Mouse (Mus musculus): ENCODE measurements around the gene Bcam. TPM values are rescaled to one million over a fixed set of nuclear protein-coding genes. Genes with fewer than 3 reads are reported as not detected.
A peak's percentile ranks its signal among the peaks of the same experiment; 100 is the strongest.

The Bcam gene
- total and polyA plus RNA-seq, 2 experiments from 2014 or later = 12.7 to 19.5 TPM

DNA sequence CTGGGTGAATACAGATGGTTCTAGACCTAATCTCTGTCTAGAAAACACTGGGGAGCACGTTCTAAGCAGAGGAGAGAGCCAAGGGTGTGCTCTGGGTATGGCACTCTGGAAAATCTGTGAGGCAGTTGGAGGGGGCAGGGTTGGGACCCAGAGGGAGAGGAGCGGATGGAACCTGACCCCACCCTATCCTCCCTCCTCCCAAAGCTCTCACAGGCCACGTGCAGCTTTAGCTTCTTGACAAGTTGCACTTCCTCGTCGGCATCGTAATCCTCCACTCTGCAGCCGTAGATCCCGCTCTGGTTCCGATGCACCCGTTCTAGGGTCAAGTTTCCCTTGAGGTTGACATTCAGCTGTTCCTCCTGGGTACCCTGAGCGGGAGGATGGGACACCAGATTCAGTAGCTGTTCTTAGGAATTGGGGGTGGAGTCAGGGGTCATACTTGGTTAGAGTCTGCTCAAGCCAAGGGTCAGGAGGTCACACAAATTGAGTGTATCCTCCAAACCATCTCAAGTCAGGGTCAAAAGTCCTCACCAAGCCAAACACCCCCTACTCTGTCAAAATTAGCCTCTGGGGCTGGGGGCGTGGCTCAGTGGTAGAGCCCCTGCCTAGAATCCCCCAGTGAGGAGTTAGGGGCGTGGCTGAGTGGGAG is 6.9 kb downstream of the Bcam start:
- ATAC-seq = no peak
- H3K4me1 ChIP-seq (ENCODE audit: insufficient read depth) = no peaks in the 10 kb centered on the region
- no peak overlapping the region for H3K27ac ChIP-seq (ENCODE audit: low read depth, low read length)
- TF ChIP-seq CTCF (IDR thresholded peaks at IDR 0.05; ENCODE audit: low read depth) = no peak
- H3K9me3 ChIP-seq (ENCODE audit: low read length) = no peaks in the 10 kb centered on the region
- H3K27me3 ChIP-seq (ENCODE audit: insufficient read depth, low read length) = 0 out of 2 replicates have a peak, but pooled peaks cover 2% of the 10 kb centered on the region
- no peak overlapping the region for H3K4me2 ChIP-seq (ENCODE audit: low read depth)
- WGBS = 87% methylated on average over 13 of the region's 13 CpGs
- H3K9ac ChIP-seq = no peak overlapping the region
- no peaks in the 10 kb centered on the region; the same call in 1 of the 2 replicates for H3K36me3 ChIP-seq (ENCODE audit: insufficient read depth)
- no peak overlapping the region for H3K4me3 ChIP-seq (ENCODE audit: low read depth, low read length)
- no peak for DNase-seq

DNA sequence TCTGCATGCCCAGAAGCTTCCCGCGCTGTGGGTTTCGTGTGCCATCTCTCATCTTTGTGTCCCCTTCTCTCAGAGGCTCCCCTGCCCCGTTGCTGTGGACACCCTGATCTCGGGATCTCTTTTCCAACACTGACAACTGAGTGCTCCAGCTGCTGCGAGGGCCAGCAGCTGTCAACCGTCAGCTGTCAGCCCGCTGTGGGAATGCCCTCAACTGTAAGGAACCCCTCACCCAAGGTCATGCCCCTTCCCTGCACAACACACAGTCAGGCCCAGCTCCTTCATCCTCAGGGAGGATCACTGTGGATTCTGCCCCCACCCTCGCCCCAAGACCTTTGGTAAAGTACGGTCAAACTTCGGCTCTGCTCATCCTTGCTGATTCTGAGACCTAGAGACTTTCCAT is 8.5 kb downstream of the Bcam start:
- ATAC-seq (no peak), DNase-seq (no peak)
- Histone ChIP-seq H3K4me1 (ENCODE audit: insufficient read depth) (no peaks in the 10 kb centered on the region), H3K36me3 (ENCODE audit: insufficient read depth) (no peaks in the 10 kb centered on the region; the same call in 1 of the 2 replicates), H3K4me2 (ENCODE audit: low read depth) (no peak overlapping the region), H3K9ac (no peak overlapping the region), H3K27me3 (ENCODE audit: insufficient read depth, low read length) (no peaks in the 10 kb centered on the region), H3K27ac (ENCODE audit: low read depth, low read length) (no peak overlapping the region), H3K4me3 (ENCODE audit: low read depth, low read length) (no peak overlapping the region), H3K9me3 (ENCODE audit: low read length) (no peaks in the 10 kb centered on the region)
- TF ChIP-seq CTCF (IDR thresholded peaks at IDR 0.05; ENCODE audit: low read depth) = no peak
- 94% methylated on average over 11 of the region's 11 CpGs for WGBS

DNA sequence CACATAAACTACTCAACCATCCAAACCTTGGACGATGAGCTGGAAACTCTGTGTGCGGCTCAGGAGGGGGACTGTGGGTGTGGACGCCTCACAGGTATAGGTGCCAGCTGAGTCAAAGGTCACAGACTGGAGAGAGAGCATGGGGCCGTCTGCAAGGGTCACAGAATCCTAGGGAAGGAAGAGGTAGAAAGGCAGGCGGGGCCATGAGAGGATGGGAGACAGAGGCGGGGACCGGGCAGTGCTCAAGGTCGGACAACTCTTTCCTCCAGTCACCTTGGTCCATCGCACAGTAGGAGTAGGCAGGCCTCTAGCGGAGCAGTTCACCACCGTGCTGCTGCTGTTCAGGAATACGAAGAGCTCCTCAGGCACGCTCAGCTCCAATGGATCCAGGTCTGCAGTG is 10.8 kb downstream of the Bcam start:
- H3K27ac ChIP-seq (ENCODE audit: low read depth, low read length) = no peak overlapping the region
- DNase-seq (no peak), ATAC-seq (no peak)
- no peak overlapping the region for H3K4me3 ChIP-seq (ENCODE audit: low read depth, low read length)
- H3K4me1 ChIP-seq (ENCODE audit: insufficient read depth) = no peaks in the 10 kb centered on the region
- no peaks in the 10 kb centered on the region for H3K9me3 ChIP-seq (ENCODE audit: low read length)
- no peak for TF ChIP-seq CTCF (IDR thresholded peaks at IDR 0.05; ENCODE audit: low read depth)
- 89% methylated on average over 13 of the region's 13 CpGs for WGBS
- H3K27me3 ChIP-seq (ENCODE audit: insufficient read depth, low read length) = no peaks in the 10 kb centered on the region
- H3K9ac ChIP-seq = no peak overlapping the region
- H3K4me2 ChIP-seq (ENCODE audit: low read depth) = no peak overlapping the region
- no peaks in the 10 kb centered on the region; the same call in 1 of the 2 replicates for H3K36me3 ChIP-seq (ENCODE audit: insufficient read depth)

DNA sequence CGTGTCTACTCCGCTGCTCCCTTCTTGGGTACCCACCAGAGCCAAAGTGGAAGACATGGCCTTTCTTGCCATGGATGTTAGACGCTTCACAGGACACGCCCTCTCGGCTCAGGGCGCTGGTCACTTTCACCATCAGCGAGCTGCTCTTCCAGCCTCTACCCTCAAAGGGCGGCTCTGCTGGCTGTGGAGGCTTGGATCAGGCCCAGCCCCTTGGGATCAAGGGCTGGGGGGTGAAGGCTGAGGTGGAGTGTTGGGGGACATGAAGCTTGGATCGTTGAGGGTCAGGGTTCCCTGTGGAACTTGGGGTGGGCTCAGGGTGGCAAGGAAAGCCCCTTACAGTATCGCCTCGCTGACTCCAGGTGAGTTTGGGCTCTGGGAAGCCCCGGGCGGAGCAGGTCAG is 12.2 kb downstream of the Bcam start:
- Histone ChIP-seq H3K27me3 (ENCODE audit: insufficient read depth, low read length) (no peaks in the 10 kb centered on the region), H3K36me3 (ENCODE audit: insufficient read depth) (no peaks in the 10 kb centered on the region; the same call in 1 of the 2 replicates), H3K9ac (no peak overlapping the region), H3K27ac (ENCODE audit: low read depth, low read length) (no peak overlapping the region), H3K9me3 (ENCODE audit: low read length) (no peaks in the 10 kb centered on the region), H3K4me1 (ENCODE audit: insufficient read depth) (no peaks in the 10 kb centered on the region), H3K4me2 (ENCODE audit: low read depth) (no peak overlapping the region), H3K4me3 (ENCODE audit: low read depth, low read length) (no peak overlapping the region)
- WGBS = 90% methylated on average over 13 of the region's 13 CpGs
- no peak for ATAC-seq
- TF ChIP-seq CTCF (IDR thresholded peaks at IDR 0.05; ENCODE audit: low read depth) = no peak
- no peak for DNase-seq

DNA sequence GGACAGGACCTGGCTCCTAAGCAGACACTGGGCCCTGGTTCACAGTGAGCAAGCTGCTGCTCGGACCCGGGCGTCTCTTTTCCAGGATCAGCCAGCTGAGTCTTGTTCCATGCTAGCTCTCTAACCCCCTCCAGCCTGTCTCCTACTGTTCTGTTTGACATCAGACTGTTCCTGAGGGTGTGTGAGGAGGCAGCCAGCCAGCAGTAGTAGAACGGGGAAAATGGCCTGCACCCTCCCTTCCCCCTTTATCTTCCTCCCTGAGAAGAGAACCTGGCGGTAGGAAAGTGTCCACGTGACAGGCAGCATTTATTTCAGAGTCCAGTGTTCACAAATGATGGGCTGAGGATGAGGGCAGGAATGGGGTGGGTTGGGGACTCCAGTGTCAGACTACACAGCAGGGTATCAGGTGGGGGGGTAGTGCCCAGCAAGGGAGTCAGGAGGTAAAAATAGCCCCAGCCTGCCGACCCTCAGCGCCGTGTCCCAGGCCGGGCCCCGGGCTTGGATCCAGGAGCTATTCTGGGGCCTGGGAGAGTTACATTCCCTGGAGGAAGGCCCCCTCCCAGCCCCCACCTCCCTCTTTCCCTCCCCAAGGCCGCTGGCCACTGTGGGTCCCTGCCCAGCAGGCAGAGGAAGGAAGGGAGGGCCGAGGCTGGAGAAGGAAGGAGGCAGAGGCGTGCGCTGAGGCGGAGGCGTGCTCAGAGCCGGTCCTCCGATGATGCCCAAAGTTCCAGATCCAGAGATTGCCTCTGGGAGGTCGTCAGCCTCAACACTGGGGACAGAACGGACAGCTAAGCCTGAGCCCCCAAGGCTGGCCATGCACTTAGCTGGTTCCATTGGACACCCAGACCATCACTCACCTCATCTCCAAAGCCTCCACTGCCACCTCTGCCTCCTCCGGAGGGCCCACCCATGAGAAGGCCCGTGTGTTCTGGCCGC is 14.7 kb downstream of the Bcam start:
- DNase-seq = no peak
- ATAC-seq = peak; percentile 8; the same call in 1 of the 2 replicates

DNA sequence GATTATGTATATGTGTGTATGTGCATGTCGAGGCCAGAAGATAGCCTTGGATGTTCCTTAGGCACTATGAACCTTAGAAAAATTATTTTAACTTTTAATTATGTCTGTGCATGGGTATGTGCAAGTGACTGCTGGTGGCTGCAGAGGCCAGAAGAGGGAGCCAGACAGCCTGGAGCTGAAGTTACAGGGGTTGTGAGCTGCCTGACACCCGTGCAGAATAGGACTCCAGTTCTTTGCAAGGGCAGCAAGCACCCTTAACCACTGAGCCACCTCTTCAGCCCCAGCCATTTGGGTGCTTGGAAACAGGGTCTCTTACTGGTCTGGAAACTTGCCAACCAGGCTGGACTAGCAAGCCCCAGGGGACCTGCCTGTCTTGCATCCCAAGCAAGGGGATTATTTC is 15.8 kb downstream of the Bcam start:
- no peak for TF ChIP-seq CTCF (IDR thresholded peaks at IDR 0.05; ENCODE audit: low read depth)
- WGBS = 83% methylated on average over 2 of the region's 2 CpGs
- H3K27me3 ChIP-seq (ENCODE audit: insufficient read depth, low read length) = no peaks in the 10 kb centered on the region
- no peak overlapping the region for H3K4me2 ChIP-seq (ENCODE audit: low read depth)
- H3K27ac ChIP-seq (ENCODE audit: low read depth, low read length) = no peak overlapping the region
- DNase-seq (no peak), ATAC-seq (no peak)
- no peak overlapping the region for H3K4me3 ChIP-seq (ENCODE audit: low read depth, low read length)
- peaks cover 4% of the 10 kb centered on the region; the same call in 1 of the 2 replicates for H3K4me1 ChIP-seq (ENCODE audit: insufficient read depth)
- H3K36me3 ChIP-seq (ENCODE audit: insufficient read depth) = no peaks in the 10 kb centered on the region; the same call in 1 of the 2 replicates
- no peaks in the 10 kb centered on the region for H3K9me3 ChIP-seq (ENCODE audit: low read length)
- no peak overlapping the region for H3K9ac ChIP-seq

More for the DNA sequence above, 14.7 kb downstream of the Bcam start:
- no peaks in the 10 kb centered on the region for H3K27me3 ChIP-seq (ENCODE audit: insufficient read depth, low read length)
- no peak overlapping the region for H3K4me3 ChIP-seq (ENCODE audit: low read depth, low read length)
- H3K4me1 ChIP-seq (ENCODE audit: insufficient read depth) = no peaks in the 10 kb centered on the region
- no peaks in the 10 kb centered on the region; the same call in 1 of the 2 replicates for H3K36me3 ChIP-seq (ENCODE audit: insufficient read depth)
- no peak overlapping the region for H3K4me2 ChIP-seq (ENCODE audit: low read depth)
- no peak overlapping the region for H3K9ac ChIP-seq
- H3K27ac ChIP-seq (ENCODE audit: low read depth, low read length) = no peak overlapping the region
- WGBS = 79% methylated on average over 23 of the region's 24 CpGs
- H3K9me3 ChIP-seq (ENCODE audit: low read length) = no peaks in the 10 kb centered on the region
- TF ChIP-seq CTCF (IDR thresholded peaks at IDR 0.05; ENCODE audit: low read depth) = no peak

DNA sequence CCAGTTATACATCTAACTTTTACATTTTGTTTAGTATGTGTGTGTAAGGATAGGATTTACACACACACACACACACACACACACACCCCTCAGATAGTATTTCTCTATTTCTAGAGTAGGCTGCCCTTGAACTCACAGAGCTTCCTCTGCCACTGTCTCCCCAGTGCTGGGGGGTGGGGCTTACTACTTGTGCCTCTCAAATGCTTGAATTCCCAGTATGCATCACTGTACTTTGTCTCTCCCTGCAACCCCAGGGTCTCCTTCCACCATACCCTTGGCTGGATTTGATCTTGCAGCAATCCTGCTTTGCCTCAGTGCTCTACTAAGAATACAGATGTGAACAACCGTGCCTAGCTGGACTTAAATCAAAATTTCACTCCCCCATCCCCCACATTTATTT is 16.8 kb downstream of the Bcam start:
- Histone ChIP-seq H3K27ac (ENCODE audit: low read depth, low read length) (no peak overlapping the region), H3K4me2 (ENCODE audit: low read depth) (no peak overlapping the region), H3K9me3 (ENCODE audit: low read length) (no peaks in the 10 kb centered on the region), H3K27me3 (ENCODE audit: insufficient read depth, low read length) (no peaks in the 10 kb centered on the region), H3K36me3 (ENCODE audit: insufficient read depth) (no peaks in the 10 kb centered on the region; the same call in 1 of the 2 replicates), H3K9ac (no peak overlapping the region), H3K4me3 (ENCODE audit: low read depth, low read length) (no peak overlapping the region), H3K4me1 (ENCODE audit: insufficient read depth) (peaks cover 4% of the 10 kb centered on the region; the same call in 1 of the 2 replicates)
- ATAC-seq (no peak), DNase-seq (no peak)
- no peak for TF ChIP-seq CTCF (IDR thresholded peaks at IDR 0.05; ENCODE audit: low read depth)
- 78% methylated on average over 1 of the region's 1 CpGs for WGBS
